Mouse (Mus musculus) hindbrain, embryonic 11.5 days (tissue): ENCODE data around the gene Sephs1. TPM values are rescaled to one million over a fixed set of nuclear protein-coding genes. Genes with fewer than 3 reads are reported as not detected.
"Not testable (repeated sequence)": the region's sequence is repeated elsewhere in the genome, so short reads cannot be mapped to it uniquely, and the experiment has no call there.

ENCODE experiments used
- ATAC-seq: fragments of 200-750 bp; cut with Nextera tagmentation; 2 replicates; pipeline ENCODE4 v1.8.0; 2017; ENCODE audit warnings: mild to moderate bottlenecking, moderate TSS enrichment, moderate library complexity; ENCODE audit not compliant: low FRiP score
- DNase-seq: peaks from one replicate; pipeline ENCODE4 v3.0.0-alpha.2; 2015; ENCODE audit warnings: low spot score
- H3K27ac ChIP-seq: fragments of 300-500 bp; sonication (generic); 2 replicates; pipeline ENCODE4 v1.5.1; 2014; ENCODE audit warnings: mild to moderate bottlenecking, low read depth, low read length
- H3K27me3 ChIP-seq: fragments of 300-500 bp; sonication (generic); 2 replicates; pipeline ENCODE4 v1.6.1; 2014; ENCODE audit warnings: mild to moderate bottlenecking, low read length, moderate library complexity, mixed read lengths; ENCODE audit not compliant: control insufficient read depth, insufficient read depth
- H3K36me3 ChIP-seq: fragments of 300-500 bp; sonication (generic); 2 replicates; pipeline ENCODE4 v1.6.1; 2014; ENCODE audit warnings: mild to moderate bottlenecking, low read length, moderate library complexity, mixed read lengths; ENCODE audit not compliant: control insufficient read depth, insufficient read depth
- H3K4me1 ChIP-seq: fragments of 300-500 bp; sonication (generic); replicated peaks from 2 replicates; pipeline ENCODE4 v1.6.1; 2014; ENCODE audit warnings: low read length, mixed read lengths; ENCODE audit not compliant: control insufficient read depth, insufficient read depth
- H3K4me2 ChIP-seq: fragments of 300-500 bp; sonication (generic); replicated peaks from 2 replicates; pipeline ENCODE4 v1.6.1; 2014; ENCODE audit warnings: mild to moderate bottlenecking, low read depth, low read length
- H3K4me3 ChIP-seq: fragments of 300-500 bp; sonication (generic); 2 replicates; pipeline ENCODE4 v1.5.1; 2014; ENCODE audit warnings: low read depth, low read length
- H3K9ac ChIP-seq: fragments of 300-500 bp; sonication (generic); 2 replicates; pipeline ENCODE4 v1.6.1; 2014; ENCODE audit warnings: low read depth, low read length
- H3K9me3 ChIP-seq: fragments of 300-500 bp; sonication (generic); 2 replicates; pipeline ENCODE4 v1.6.1; 2016; ENCODE audit warnings: low read length; ENCODE audit not compliant: control insufficient read depth
- WGBS: fragments of 180-500 bp; shearing (Covaris S2); extraction: QIAGEN DNeasy Blood & Tissue Kit; methylation state at CpG from one replicate; pipeline ENCODE4 v1.1.7; 2014; 5-methylcytosine and 5-hydroxymethylcytosine counted together
- polyA plus RNA-seq: library from polyadenylated mRNA; unstranded; fragments of >200 nt; fragmentation: Nextera tagmentation; extraction: Ambion mirVana; gene quantifications from 2 replicates; pipeline ENCODE4 v1.2.1, GENCODE M21; 2014

Gene Sephs1
- polyA plus RNA-seq, 1 experiment from 2014 or later = 113 TPM

- ATAC-seq (no peak), DNase-seq (no peak)
- no peak overlapping the region for H3K27ac ChIP-seq
- H3K4me1 ChIP-seq = no peaks in the 10 kb centered on the region
- H3K27me3 ChIP-seq = no peaks in the 10 kb centered on the region
- no peak overlapping the region for H3K4me3 ChIP-seq
- H3K4me2 ChIP-seq = no peak overlapping the region
- 94% methylated on average over 9 of the region's 9 CpGs for WGBS
- H3K36me3 ChIP-seq = no peaks in the 10 kb centered on the region
- no peaks in the 10 kb centered on the region for H3K9me3 ChIP-seq
- H3K9ac ChIP-seq = no peak overlapping the region
Measured at GRCm38 (mm10) chr2:4934516-4934915, 53.2 kb downstream of the Sephs1 start.

- DNase-seq = no peak
- 90% methylated on average over 7 of the region's 7 CpGs for WGBS
Measured at GRCm38 (mm10) chr2:4937931-4938330, 56.6 kb downstream of the Sephs1 start.

GRCm38 (mm10) chr2:4940861-4941260 lies 59.5 kb downstream of the Sephs1 start:
- Histone ChIP-seq H3K4me3 (no peak overlapping the region), H3K27me3 (no peaks in the 10 kb centered on the region), H3K9ac (no peak overlapping the region), H3K4me2 (no peak overlapping the region), H3K27ac (no peak overlapping the region), H3K9me3 (no peaks in the 10 kb centered on the region), H3K36me3 (no peaks in the 10 kb centered on the region), H3K4me1 (no peaks in the 10 kb centered on the region)
- DNase-seq (no peak), ATAC-seq (no peak)
- 88% methylated on average over 11 of the region's 11 CpGs for WGBS

More at GRCm38 (mm10) chr2:4937931-4938330, 56.6 kb downstream of the Sephs1 start:
- ATAC-seq = no peak
- Histone ChIP-seq H3K4me3 (no peak overlapping the region), H3K36me3 (no peaks in the 10 kb centered on the region), H3K9ac (no peak overlapping the region), H3K4me1 (no peaks in the 10 kb centered on the region), H3K9me3 (no peaks in the 10 kb centered on the region), H3K4me2 (no peak overlapping the region), H3K27me3 (no peaks in the 10 kb centered on the region), H3K27ac (no peak overlapping the region)

- not testable (repeated sequence) for H3K4me1 ChIP-seq, DNase-seq, ATAC-seq, H3K9me3 ChIP-seq, H3K36me3 ChIP-seq, H3K4me2 ChIP-seq, H3K9ac ChIP-seq, H3K27ac ChIP-seq, H3K27me3 ChIP-seq, H3K4me3 ChIP-seq
- 91% methylated on average over 8 of the region's 8 CpGs for WGBS
Measured at GRCm38 (mm10) chr2:4949691-4950090, 68.3 kb downstream of the Sephs1 start.

- WGBS = 90% methylated on average over 2 of the region's 2 CpGs
Measured at GRCm38 (mm10) chr2:4950986-4951385, 69.6 kb downstream of the Sephs1 start.

GRCm38 (mm10) chr2:4954216-4954760 lies 72.9 kb downstream of the Sephs1 start:
- Histone ChIP-seq H3K4me2 (no peak overlapping the region), H3K4me1 (no peaks in the 10 kb centered on the region), H3K36me3 (no peaks in the 10 kb centered on the region), H3K9me3 (no peaks in the 10 kb centered on the region), H3K4me3 (no peak overlapping the region), H3K9ac (no peak overlapping the region), H3K27ac (no peak overlapping the region), H3K27me3 (no peaks in the 10 kb centered on the region)
- ATAC-seq (no peak), DNase-seq (no peak)
- WGBS = 92% methylated on average over 6 of the region's 6 CpGs

More at GRCm38 (mm10) chr2:4950986-4951385, 69.6 kb downstream of the Sephs1 start:
- DNase-seq (no peak), ATAC-seq (no peak)
- H3K36me3 ChIP-seq = no peaks in the 10 kb centered on the region
- no peaks in the 10 kb centered on the region for H3K27me3 ChIP-seq
- H3K9ac ChIP-seq = no peak overlapping the region
- H3K4me3 ChIP-seq = no peak overlapping the region
- no peaks in the 10 kb centered on the region for H3K9me3 ChIP-seq
- H3K4me2 ChIP-seq = no peak overlapping the region
- H3K27ac ChIP-seq = no peak overlapping the region
- H3K4me1 ChIP-seq = no peaks in the 10 kb centered on the region

- Histone ChIP-seq H3K9ac (no peak overlapping the region), H3K9me3 (no peaks in the 10 kb centered on the region), H3K27ac (no peak overlapping the region), H3K4me2 (no peak overlapping the region), H3K4me3 (no peak overlapping the region), H3K36me3 (no peaks in the 10 kb centered on the region), H3K27me3 (no peaks in the 10 kb centered on the region), H3K4me1 (no peaks in the 10 kb centered on the region)
- ATAC-seq (no peak), DNase-seq (no peak)
- 84% methylated on average over 12 of the region's 12 CpGs for WGBS
Measured at GRCm38 (mm10) chr2:4958039-4958438, 76.7 kb downstream of the Sephs1 start.

Other genes starting within 250 kb of the Sephs1 start
- 48.9 and 49.9 TPM in 2 replicates for gene Prpf18, start 229.5 kb upstream of the Sephs1 start, polyA plus RNA-seq
- gene Bend7, start 163.7 kb upstream of the Sephs1 start, polyA plus RNA-seq = 5.0 and 5.6 TPM in 2 replicates
- gene Phyh, start 37.5 kb downstream of the Sephs1 start, polyA plus RNA-seq = 47.0 and 50.1 TPM in 2 replicates
- gene Ucma, start 94.6 kb downstream of the Sephs1 start, polyA plus RNA-seq = 0.38 TPM in 1 of 2 replicates, not detected in the other
- gene Mcm10, start 131.2 kb downstream of the Sephs1 start, polyA plus RNA-seq = 34.4 and 44.0 TPM in 2 replicates
- gene Optn, start 182.5 kb downstream of the Sephs1 start, polyA plus RNA-seq = 5.1 and 6.6 TPM in 2 replicates